Mouse (Mus musculus) heart, embryonic 16.5 days (tissue): ENCODE measurements around the gene Trmt2a. TPM values are rescaled to one million over a fixed set of nuclear protein-coding genes. Genes with fewer than 3 reads are reported as not detected.

Source experiments
- ATAC-seq: fragments of 200-750 bp; cut with Nextera tagmentation; replicated peaks from 2 replicates; pipeline ENCODE4 v1.8.0; 2017; ENCODE audit warnings: moderate number of reproducible peaks; ENCODE audit not compliant: insufficient read depth, low FRiP score; ENCODE audit errors: extremely low read depth
- H3K27ac ChIP-seq: fragments of 300-500 bp; sonication (generic); 2 replicates; pipeline ENCODE4 v1.5.1; 2014; ENCODE audit warnings: mild to moderate bottlenecking, low read length, control low read depth, moderate library complexity
- H3K27me3 ChIP-seq: fragments of 300-500 bp; sonication (generic); 2 replicates; pipeline ENCODE4 v1.6.1; 2014; ENCODE audit warnings: low read length, mixed read lengths; ENCODE audit not compliant: control insufficient read depth, insufficient read depth
- H3K36me3 ChIP-seq: fragments of 300-500 bp; sonication (generic); 2 replicates; pipeline ENCODE4 v1.6.1; 2014; ENCODE audit not compliant: control insufficient read depth, insufficient read depth
- H3K4me1 ChIP-seq: fragments of 300-500 bp; sonication (generic); 2 replicates; pipeline ENCODE4 v1.6.1; 2014; ENCODE audit warnings: low read length, mixed read lengths; ENCODE audit not compliant: control insufficient read depth, insufficient read depth
- H3K4me2 ChIP-seq: fragments of 300-500 bp; sonication (generic); 2 replicates; pipeline ENCODE4 v1.6.1; 2014; ENCODE audit warnings: low read depth, mild to moderate bottlenecking, control low read depth, low read length
- H3K4me3 ChIP-seq: fragments of 300-500 bp; sonication (generic); 2 replicates; pipeline ENCODE4 v1.5.1; 2014; ENCODE audit warnings: mild to moderate bottlenecking, control low read depth, low read length
- H3K9ac ChIP-seq: fragments of 300-500 bp; sonication (generic); 2 replicates; pipeline ENCODE4 v1.6.1; 2014; ENCODE audit warnings: low read length, control low read depth
- H3K9me3 ChIP-seq: fragments of 300-500 bp; sonication (generic); replicated peaks from 2 replicates; pipeline ENCODE4 v1.6.1; 2016; ENCODE audit warnings: low read length; ENCODE audit not compliant: control insufficient read depth
- WGBS: fragments of 180-500 bp; shearing (Covaris S2); extraction: QIAGEN DNeasy Blood & Tissue Kit; methylation state at CpG from one replicate; pipeline ENCODE4 v1.1.7; 2014; 5-methylcytosine and 5-hydroxymethylcytosine counted together
- polyA plus RNA-seq: library from polyadenylated mRNA; unstranded; fragments of >200 nt; fragmentation: Nextera tagmentation; extraction: Ambion mirVana; gene quantifications from 2 replicates; pipeline ENCODE4 v1.2.1, GENCODE M21; 2015

Gene Trmt2a
- polyA plus RNA-seq, 1 experiment from 2014 or later = 65.9 TPM

DNA sequence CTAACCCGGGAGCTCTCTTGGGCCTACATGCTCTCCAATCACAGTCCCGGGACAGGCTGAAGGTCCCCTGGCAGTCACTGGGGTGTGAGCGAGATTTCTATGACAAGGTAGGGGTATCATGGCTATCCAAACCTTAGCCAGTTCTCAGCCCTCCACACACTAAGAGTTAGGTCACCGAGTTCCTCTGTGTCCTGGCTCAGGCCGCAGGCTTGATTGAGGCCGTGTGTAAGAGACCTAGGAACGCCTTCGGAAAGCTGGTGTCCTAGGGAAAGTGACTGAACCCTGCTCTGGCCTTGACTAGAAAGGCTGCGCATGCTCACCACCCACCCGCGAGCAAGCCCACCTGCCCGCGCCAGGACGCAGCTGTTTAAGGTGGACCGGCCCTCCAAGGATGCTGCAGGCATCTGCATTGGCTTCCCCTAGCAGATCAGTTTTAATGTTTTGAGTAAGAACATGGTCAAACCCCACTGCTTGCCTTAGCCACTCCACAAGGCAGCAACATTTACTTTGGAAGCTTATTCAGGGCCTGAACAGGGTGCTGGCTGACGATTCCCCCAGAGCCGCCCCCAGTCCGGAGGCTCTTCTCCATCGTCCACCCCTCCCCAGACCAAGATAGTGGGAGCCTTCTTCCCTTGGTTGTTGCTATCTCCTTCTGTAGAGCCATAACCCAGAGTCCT is 13.0 kb upstream of the Trmt2a start:
- H3K4me3 ChIP-seq = peak overlapping the region; percentile 94
- H3K9ac ChIP-seq = peak overlapping the region; percentile 95
- peaks cover 13% of the 10 kb centered on the region for H3K36me3 ChIP-seq
- 3% methylated on average over 19 of the region's 19 CpGs for WGBS
- H3K27ac ChIP-seq = peak overlapping the region; percentile 96
- H3K4me1 ChIP-seq = peaks cover 38% of the 10 kb centered on the region
- H3K4me2 ChIP-seq = peak overlapping the region; percentile 82
- ATAC-seq = peak; percentile 63
- no peaks in the 10 kb centered on the region for H3K27me3 ChIP-seq
- H3K9me3 ChIP-seq = no peaks in the 10 kb centered on the region

GRCm38 (mm10) chr16:18236676-18237501 is 11.6 kb upstream of the Trmt2a start:
- 77% methylated on average over 7 of the region's 7 CpGs for WGBS
- Histone ChIP-seq H3K9ac (peak overlapping the region; percentile 95; the same call in 1 of the 2 replicates), H3K4me2 (no peak overlapping the region), H3K9me3 (no peaks in the 10 kb centered on the region), H3K36me3 (peaks cover 22% of the 10 kb centered on the region), H3K4me3 (no peak overlapping the region), H3K27me3 (no peaks in the 10 kb centered on the region), H3K27ac (peak overlapping the region; percentile 96; the same call in 1 of the 2 replicates), H3K4me1 (peaks cover 24% of the 10 kb centered on the region)
- ATAC-seq = no peak

DNA sequence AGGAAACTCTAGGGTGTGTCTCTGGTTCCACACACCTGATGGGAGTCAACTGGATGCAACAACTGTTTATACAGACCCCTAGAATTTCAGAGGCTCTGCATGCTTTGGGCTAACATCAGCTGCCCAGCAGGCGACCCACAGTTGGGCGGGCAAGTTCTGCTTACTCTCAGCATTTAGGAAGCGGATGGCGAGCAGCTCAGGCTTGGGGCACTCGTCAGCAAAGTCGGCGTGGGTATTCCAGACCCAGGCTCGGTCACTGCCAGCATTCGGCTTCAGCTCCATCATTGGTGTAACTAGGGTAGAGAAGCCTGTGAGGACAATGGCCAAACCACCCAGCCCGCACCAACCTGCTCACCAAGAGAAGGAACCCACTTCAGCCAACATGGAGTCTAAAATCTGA is 6.9 kb upstream of the Trmt2a start:
- no peak overlapping the region for H3K4me2 ChIP-seq
- no peaks in the 10 kb centered on the region for H3K9me3 ChIP-seq
- no peaks in the 10 kb centered on the region for H3K4me1 ChIP-seq
- no peak overlapping the region for H3K27ac ChIP-seq
- H3K9ac ChIP-seq = no peak overlapping the region
- whole genome bisulfite sequencing = 94% methylated on average over 10 of the region's 10 CpGs
- no peak overlapping the region for H3K4me3 ChIP-seq
- H3K27me3 ChIP-seq = no peaks in the 10 kb centered on the region
- peaks cover 63% of the 10 kb centered on the region for H3K36me3 ChIP-seq
- ATAC-seq = no peak

DNA sequence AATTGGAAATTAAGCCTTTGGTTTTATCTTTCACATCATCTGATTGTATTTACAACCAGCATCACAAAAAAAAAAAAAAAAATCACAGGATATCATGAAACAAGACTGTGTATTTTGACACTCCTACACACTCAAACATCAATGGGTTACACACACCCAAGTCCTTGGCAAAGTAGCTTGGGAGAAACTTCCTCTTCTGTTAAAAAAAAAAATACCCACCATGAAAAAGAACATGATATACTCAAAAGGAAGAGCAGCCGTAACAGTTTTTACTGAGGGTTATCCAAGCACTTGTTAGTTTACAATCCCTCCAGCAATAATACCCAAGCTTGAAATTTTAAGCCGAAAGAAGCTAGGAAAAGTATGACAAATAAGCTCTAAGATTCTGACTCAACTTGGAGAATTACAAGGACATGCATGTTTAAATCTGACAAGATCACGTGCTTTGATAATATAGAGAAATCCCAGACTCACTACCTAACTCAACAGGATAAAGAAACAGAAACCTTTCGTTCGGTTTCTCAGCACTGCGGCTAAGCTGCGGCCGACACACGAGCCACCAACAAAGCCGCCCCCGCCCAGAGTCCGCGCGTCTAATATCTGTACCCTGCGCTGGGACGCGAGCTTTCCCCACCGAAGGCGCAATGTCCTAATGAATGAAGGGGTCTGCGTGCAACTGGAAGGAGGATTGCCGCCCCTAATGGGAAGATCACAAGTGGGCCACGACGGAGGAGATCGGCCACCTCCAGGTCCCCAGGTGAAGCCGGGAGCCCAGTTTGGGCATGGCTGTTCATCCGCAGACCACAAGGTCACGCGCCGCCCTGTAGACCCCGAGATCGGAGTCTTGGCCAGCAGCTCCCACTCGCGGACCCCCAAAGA is 719 bp upstream of the Trmt2a start:
- peak overlapping the region; percentile 89 for H3K27ac ChIP-seq
- no peaks in the 10 kb centered on the region for H3K27me3 ChIP-seq
- H3K9ac ChIP-seq = peak overlapping the region; percentile 97
- ATAC-seq = no peak
- H3K9me3 ChIP-seq = no peaks in the 10 kb centered on the region
- H3K36me3 ChIP-seq = peaks cover 53% of the 10 kb centered on the region
- under 1% methylated on average over 33 of the region's 33 CpGs for WGBS
- peaks cover 26% of the 10 kb centered on the region for H3K4me1 ChIP-seq
- peak overlapping the region; percentile 94 for H3K4me3 ChIP-seq
- H3K4me2 ChIP-seq = peak overlapping the region; percentile 73

- Histone ChIP-seq H3K9me3 (no peaks in the 10 kb centered on the region), H3K4me3 (peak overlapping the region; percentile 94), H3K4me1 (peaks cover 26% of the 10 kb centered on the region), H3K36me3 (peaks cover 54% of the 10 kb centered on the region), H3K27ac (peak overlapping the region; percentile 94), H3K9ac (peak overlapping the region; percentile 95), H3K27me3 (no peaks in the 10 kb centered on the region), H3K4me2 (peak overlapping the region; percentile 89)
- 0 out of 2 replicates have a peak, but pooled peaks have one; percentile 7 for ATAC-seq
- WGBS = 2% methylated on average over 27 of the region's 27 CpGs
Observed at GRCm38 (mm10) chr16:18249364-18249967, 987 bp downstream of the Trmt2a start.

GRCm38 (mm10) chr16:18250231-18250630 is 1.8 kb downstream of the Trmt2a start:
- Histone ChIP-seq H3K4me3 (peak overlapping the region; percentile 94), H3K9me3 (no peaks in the 10 kb centered on the region), H3K27me3 (no peaks in the 10 kb centered on the region), H3K36me3 (peaks cover 46% of the 10 kb centered on the region), H3K4me1 (peaks cover 26% of the 10 kb centered on the region), H3K4me2 (peak overlapping the region; percentile 89), H3K27ac (peak overlapping the region; percentile 94; the same call in 1 of the 2 replicates), H3K9ac (peak overlapping the region; percentile 95; the same call in 1 of the 2 replicates)
- WGBS = 63% methylated on average over 4 of the region's 4 CpGs
- ATAC-seq = no peak

DNA sequence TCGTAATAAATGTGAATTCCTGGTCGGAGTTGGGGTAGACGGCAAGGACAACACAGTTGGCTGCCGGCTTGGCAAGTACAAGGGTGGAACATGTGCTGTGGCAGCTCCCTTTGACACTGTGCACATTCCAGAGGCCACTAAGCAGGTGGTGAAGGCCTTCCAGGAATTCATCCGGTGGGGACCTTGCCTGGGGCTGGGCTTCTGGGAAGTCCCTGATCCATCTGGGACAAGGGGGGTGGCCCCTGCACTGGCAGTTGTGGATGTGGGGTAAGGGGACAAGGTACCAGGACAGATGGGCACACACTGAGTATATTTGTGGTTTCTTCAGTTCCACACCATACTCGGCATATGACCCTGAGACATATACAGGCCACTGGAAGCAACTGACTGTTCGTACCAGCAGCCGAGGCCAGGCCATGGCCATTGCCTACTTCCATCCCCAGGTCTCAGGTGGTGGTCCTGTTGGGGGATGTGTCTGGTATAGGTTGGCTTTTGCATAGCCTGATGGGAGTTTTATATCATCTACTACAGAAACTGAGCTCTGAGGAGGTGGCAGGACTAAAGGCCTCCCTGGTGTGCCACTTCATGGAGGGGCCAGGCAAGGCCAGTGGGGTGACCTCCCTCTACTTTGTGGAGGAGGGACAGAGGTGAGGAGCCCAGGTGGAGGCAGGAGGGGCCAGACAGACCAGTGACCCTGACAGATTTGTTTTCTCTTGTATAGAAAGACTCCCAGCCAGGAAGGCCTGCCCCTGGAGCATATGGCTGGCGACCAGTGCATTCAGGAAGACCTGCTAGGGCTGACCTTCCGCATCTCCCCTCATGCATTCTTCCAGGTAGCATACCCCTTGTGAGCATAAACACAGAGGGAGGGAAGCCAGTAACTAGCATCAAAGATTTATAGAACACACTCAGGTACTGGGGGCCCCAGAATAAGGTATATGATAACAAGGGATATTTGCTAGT is 2.6 kb downstream of the Trmt2a start:
- Histone ChIP-seq H3K9ac (peak overlapping the region; percentile 39; the same call in 1 of the 2 replicates), H3K9me3 (no peaks in the 10 kb centered on the region), H3K27ac (no peak overlapping the region), H3K4me1 (peaks cover 26% of the 10 kb centered on the region), H3K27me3 (no peaks in the 10 kb centered on the region), H3K36me3 (peaks cover 46% of the 10 kb centered on the region), H3K4me2 (peak overlapping the region; percentile 89), H3K4me3 (no peak overlapping the region)
- WGBS = 59% methylated on average over 10 of the region's 10 CpGs
- ATAC-seq = no peak
